ENCODE assay signal across 8 mouse cellular contexts in the genomic region with DNA sequence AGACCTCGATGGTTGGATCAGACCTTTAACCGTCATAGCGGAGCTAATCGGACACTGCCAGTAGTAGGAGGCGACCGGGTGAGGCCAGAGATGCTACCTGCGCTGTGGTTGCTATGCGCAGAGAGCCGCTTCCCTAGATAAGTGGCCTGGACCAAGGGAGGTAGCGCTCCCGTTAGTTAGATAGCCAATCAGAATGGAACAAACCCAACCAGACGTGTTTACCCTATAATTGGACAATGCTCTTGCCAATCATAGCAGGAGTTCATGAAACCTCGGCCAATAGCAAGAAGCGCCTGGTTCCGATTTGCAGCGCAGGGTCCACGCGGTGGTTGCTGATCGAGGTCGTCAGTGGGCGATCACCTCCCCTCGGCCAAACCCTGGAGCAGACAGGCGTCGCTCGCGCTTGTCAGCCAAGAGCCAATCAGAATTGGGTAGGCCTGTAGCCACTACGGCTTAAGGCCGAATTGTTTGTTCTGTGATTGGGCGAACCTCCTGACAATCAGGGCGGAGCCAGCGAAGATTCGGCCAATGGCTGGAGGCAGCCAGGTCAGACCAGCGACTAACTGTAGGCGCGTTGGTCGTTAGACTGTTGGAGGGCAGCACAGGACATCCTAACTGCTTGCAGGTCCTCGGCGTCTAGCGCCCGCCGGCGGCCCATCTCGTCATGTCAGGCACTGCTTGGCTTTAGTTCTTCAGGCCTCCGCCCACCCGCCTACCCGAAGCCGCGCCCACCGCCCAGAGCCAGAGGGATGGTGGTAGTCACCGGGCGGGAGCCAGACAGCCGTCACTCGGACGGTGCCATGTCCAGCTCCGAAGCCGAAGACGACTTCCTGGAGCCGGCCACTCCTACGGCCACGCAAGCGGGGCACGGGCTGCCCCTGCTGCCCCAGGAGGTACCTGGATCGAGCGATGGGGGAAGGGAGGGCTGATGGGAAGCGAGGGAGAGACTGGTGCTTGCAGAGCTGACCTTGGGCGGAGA. TPM values are rescaled to one million over a fixed set of nuclear protein-coding genes. Genes with fewer than 3 reads are reported as not detected.
A peak's percentile ranks its signal among the peaks of the same experiment; 100 is the strongest.
DNase-seq lines count a peak whose midpoint lies in the region; ATAC-seq lines count a peak whose summit lies in the region.

A gene (plus strand): TSS at position 528 of the 979 bp plus-strand sequence.

- H3K27ac ChIP-seq in hindbrain, embryonic 15.5 days (replicated peaks): peak within 1 kb of the TSS; percentile 92

- H3K4me1 ChIP-seq in hindbrain, embryonic 15.5 days (replicated peaks): peaks cover 23% of the 10 kb centered on the region

- H3K4me2 ChIP-seq in hindbrain, embryonic 15.5 days: peak within 1 kb of the TSS; percentile 82

- H3K27me3 ChIP-seq in hindbrain, embryonic 15.5 days: no peaks in the 10 kb centered on the region

- ATAC-seq in hindbrain, embryonic 15.5 days (ENCODE audit: low FRiP score, low read depth): peak; percentile 97

- H3K4me3 ChIP-seq in hindbrain, embryonic 15.5 days: peak within 1 kb of the TSS; percentile 69

- under 1% methylated on average over 66 of the region's 66 CpGs for WGBS in hindbrain, embryonic 15.5 days

- peak within 1 kb of the TSS; percentile 87 for H3K9ac ChIP-seq in hindbrain, embryonic 15.5 days

- H3K9me3 ChIP-seq in hindbrain, embryonic 15.5 days: no peaks in the 10 kb centered on the region

- peaks cover 9% of the 10 kb centered on the region; the same call in 1 of the 2 replicates for H3K36me3 ChIP-seq in hindbrain, embryonic 15.5 days

- DNase-seq in T-cell, adult 2 months (ENCODE audit: low spot score): peak; percentile 88
- peak; percentile 96 to 97 for DNase-seq in cerebellum, postnatal 36 days
- peak; percentile 97 for DNase-seq in frontal cortex, postnatal 36 days (ENCODE audit: low spot score in 2 of 2)
- DNase-seq in left cerebral cortex, adult 11 months (ENCODE audit: low spot score): peak; percentile 97
- peak; percentile 97 to 98 for DNase-seq in lung, postnatal 4 days
- peak; percentile 95 for DNase-seq in retina, postnatal 7 days (ENCODE audit: low read depth, low spot score)
- DNase-seq in urinary bladder, adult 2 months (ENCODE audit: low spot score): peak; percentile 87

RNA-seq across cellular contexts. Expression of the gene that starts here (rescaled TPM):
- 17.7 and 18.1 TPM in 2 replicates for polyA plus RNA-seq in hindbrain, embryonic 15.5 days (2015; fragmentation: Nextera tagmentation; extraction: Ambion mirVana)
- 4.2 and 4.5 TPM in 2 replicates for polyA plus RNA-seq in urinary bladder, adult 2 months (2012; rRNA removed)

Comparison
In these comparisons a context has a peak if more than half of its experiments do, and no peak if none do; other contexts are left out.
1. Peak in every context shown above with its lines: DNase-seq, ATAC-seq, H3K4me3 ChIP-seq and H3K27ac ChIP-seq.